Mouse (Mus musculus) ES-E14 (cell line): ENCODE results near the gene Plbd1.

Experiments used
- CHD2 ChIP-seq: IDR thresholded peaks from 2 replicates; pipeline ENCODE4 v1.6.1; 2014; ENCODE audit warnings: mild to moderate bottlenecking, low read depth, low read length, inconsistent platforms
- MAFK ChIP-seq: IDR thresholded peaks from 2 replicates; pipeline ENCODE4 v1.6.1; 2014; ENCODE audit warnings: mild to moderate bottlenecking, low read depth, low read length, inconsistent platforms; ENCODE audit not compliant: insufficient read depth
- ZC3H11A ChIP-seq: IDR thresholded peaks from 2 replicates; pipeline ENCODE4 v1.6.1; 2012; ENCODE audit warnings: low read depth, mild to moderate bottlenecking, inconsistent platforms, low read length, borderline replicate concordance

- no peak for TF ChIP-seq ZC3H11A
- TF ChIP-seq CHD2 = no peak
- no peak for TF ChIP-seq MAFK
Observed at GRCm38 (mm10) chr6:136620361-136621139, 41.2 kb downstream of the Plbd1 start.
